Mouse (Mus musculus) limb, embryonic 11.5 days (tissue): ENCODE results near the gene Fnbp1l. TPM values are rescaled to one million over a fixed set of nuclear protein-coding genes. Genes with fewer than 3 reads are reported as not detected.

Experiments
- ATAC-seq: fragments of 200-750 bp; cut with Nextera tagmentation; 2 replicates; pipeline ENCODE4 v1.8.0; 2017; ENCODE audit warnings: low read depth; ENCODE audit not compliant: insufficient number of reproducible peaks, low FRiP score, low TSS enrichment
- DNase-seq: peaks from one replicate; pipeline ENCODE4 v3.0.0-alpha.2; 2015; ENCODE audit warnings: low spot score
- H3K27ac ChIP-seq: fragments of 300-500 bp; sonication (generic); replicated peaks from 2 replicates; pipeline ENCODE4 v1.5.1; 2014; ENCODE audit warnings: low read depth, mild to moderate bottlenecking, low read length
- H3K27me3 ChIP-seq: fragments of 300-500 bp; sonication (generic); 2 replicates; pipeline ENCODE4 v1.6.1; 2014; ENCODE audit warnings: mild to moderate bottlenecking, low read length, mixed read lengths; ENCODE audit not compliant: control insufficient read depth, insufficient read depth
- H3K36me3 ChIP-seq: fragments of 300-500 bp; sonication (generic); 2 replicates; pipeline ENCODE4 v1.6.1; 2014; ENCODE audit warnings: mild to moderate bottlenecking, low read length, moderate library complexity, mixed read lengths; ENCODE audit not compliant: control insufficient read depth, insufficient read depth
- H3K4me1 ChIP-seq: fragments of 300-500 bp; sonication (generic); 2 replicates; pipeline ENCODE4 v1.6.1; 2014; ENCODE audit warnings: low read length, mixed read lengths; ENCODE audit not compliant: control insufficient read depth, insufficient read depth
- H3K4me2 ChIP-seq: fragments of 300-500 bp; sonication (generic); 2 replicates; pipeline ENCODE4 v1.6.1; 2014; ENCODE audit warnings: low read depth, mild to moderate bottlenecking, moderate library complexity; ENCODE audit not compliant: severe bottlenecking
- H3K4me3 ChIP-seq: fragments of 300-500 bp; sonication (generic); 2 replicates; pipeline ENCODE4 v1.5.1; 2014; ENCODE audit warnings: low read depth, low read length
- H3K9ac ChIP-seq: fragments of 300-500 bp; sonication (generic); 2 replicates; pipeline ENCODE4 v1.6.1; 2014; ENCODE audit warnings: mild to moderate bottlenecking, low read length
- H3K9me3 ChIP-seq: fragments of 300-500 bp; sonication (generic); 2 replicates; pipeline ENCODE4 v1.6.1; 2016; ENCODE audit warnings: low read length; ENCODE audit not compliant: control insufficient read depth
- WGBS: fragments of 180-500 bp; shearing (Covaris S2); extraction: QIAGEN DNeasy Blood & Tissue Kit; methylation state at CpG from one replicate; pipeline ENCODE4 v1.1.7; 2014; 5-methylcytosine and 5-hydroxymethylcytosine counted together
- polyA plus RNA-seq: library from polyadenylated mRNA; unstranded; fragments of >200 nt; fragmentation: Nextera tagmentation; extraction: Ambion mirVana; gene quantifications from 2 replicates; pipeline ENCODE4 v1.2.1, GENCODE M21; 2014

Gene Fnbp1l
- polyA plus RNA-seq, 1 experiment from 2014 or later: 86.4 TPM

DNA sequence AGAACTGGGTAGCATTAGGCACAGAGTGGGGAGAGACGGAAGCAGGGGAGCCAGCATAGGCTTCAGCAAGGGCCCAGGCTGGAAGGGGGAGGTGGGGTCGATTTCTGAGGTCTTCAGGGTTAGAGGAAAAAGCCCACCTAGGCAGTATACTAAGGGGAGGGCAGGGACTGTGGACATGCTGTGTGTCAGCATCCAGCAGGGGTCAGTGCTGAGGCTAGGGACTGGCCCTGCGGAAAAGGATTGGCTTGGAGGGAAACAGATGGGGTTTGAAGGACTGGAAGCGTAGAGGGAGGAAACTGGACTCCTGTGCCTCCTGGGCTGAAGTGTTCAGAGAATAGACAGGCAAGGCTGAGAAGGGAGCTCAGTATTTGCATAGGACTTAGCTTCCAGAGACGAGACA lies 110.4 kb downstream of the Fnbp1l start:
- 24% methylated on average over 5 of the region's 5 CpGs for WGBS
- H3K27ac ChIP-seq: no peak overlapping the region
- no peaks in the 10 kb centered on the region for H3K36me3 ChIP-seq
- DNase-seq (peak; percentile 87), ATAC-seq (peak; percentile 58)
- no peak overlapping the region for H3K4me3 ChIP-seq
- no peak overlapping the region for H3K4me2 ChIP-seq
- H3K9ac ChIP-seq: no peak overlapping the region
- H3K9me3 ChIP-seq: no peaks in the 10 kb centered on the region
- peaks cover 18% of the 10 kb centered on the region for H3K4me1 ChIP-seq
- no peaks in the 10 kb centered on the region for H3K27me3 ChIP-seq

- no peak overlapping the region for H3K4me2 ChIP-seq
- no peak overlapping the region for H3K9ac ChIP-seq
- no peak overlapping the region for H3K4me3 ChIP-seq
- ATAC-seq: no peak
- no peaks in the 10 kb centered on the region for H3K9me3 ChIP-seq
- peaks cover 18% of the 10 kb centered on the region for H3K4me1 ChIP-seq
- no peaks in the 10 kb centered on the region for H3K27me3 ChIP-seq
- no peak for DNase-seq
- WGBS: 95% methylated on average over 14 of the region's 14 CpGs
- H3K36me3 ChIP-seq: no peaks in the 10 kb centered on the region
- H3K27ac ChIP-seq: no peak overlapping the region
Observed at GRCm38 (mm10) chr3:122507826-122508225, 111.7 kb downstream of the Fnbp1l start.

DNA sequence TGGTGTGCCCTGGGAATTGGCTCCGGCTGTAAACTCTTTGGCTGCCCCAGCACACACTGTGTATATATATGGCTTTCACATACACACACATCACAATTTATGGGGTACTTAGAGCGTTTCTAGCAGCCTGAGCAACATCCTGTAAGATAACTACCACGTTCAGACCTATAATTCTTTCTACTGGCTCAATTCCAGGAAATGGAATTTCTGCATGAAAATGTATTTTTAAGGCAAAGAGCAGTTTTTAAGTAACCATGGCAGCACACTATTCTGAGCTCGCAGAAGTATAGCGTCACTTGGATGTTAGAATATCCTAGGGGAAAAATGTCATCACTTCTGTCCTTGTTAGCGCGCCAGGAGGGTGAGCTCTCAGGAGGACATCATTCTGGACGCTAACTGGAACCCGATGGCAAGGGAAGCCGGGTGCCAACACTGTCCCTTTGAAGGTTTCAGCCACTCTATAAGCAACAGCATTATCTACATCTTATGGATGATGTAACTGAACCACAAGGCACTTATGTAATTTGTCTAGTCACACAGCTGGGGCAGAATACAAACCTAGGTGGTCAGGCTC lies 113.1 kb downstream of the Fnbp1l start:
- H3K4me2 ChIP-seq: no peak overlapping the region
- H3K27me3 ChIP-seq: no peaks in the 10 kb centered on the region
- ATAC-seq: no peak
- no peaks in the 10 kb centered on the region for H3K9me3 ChIP-seq
- DNase-seq: no peak
- H3K4me1 ChIP-seq: peaks cover 18% of the 10 kb centered on the region
- no peak overlapping the region for H3K27ac ChIP-seq
- no peaks in the 10 kb centered on the region for H3K36me3 ChIP-seq
- H3K9ac ChIP-seq: no peak overlapping the region
- H3K4me3 ChIP-seq: no peak overlapping the region
- 65% methylated on average over 10 of the region's 10 CpGs for WGBS

DNA sequence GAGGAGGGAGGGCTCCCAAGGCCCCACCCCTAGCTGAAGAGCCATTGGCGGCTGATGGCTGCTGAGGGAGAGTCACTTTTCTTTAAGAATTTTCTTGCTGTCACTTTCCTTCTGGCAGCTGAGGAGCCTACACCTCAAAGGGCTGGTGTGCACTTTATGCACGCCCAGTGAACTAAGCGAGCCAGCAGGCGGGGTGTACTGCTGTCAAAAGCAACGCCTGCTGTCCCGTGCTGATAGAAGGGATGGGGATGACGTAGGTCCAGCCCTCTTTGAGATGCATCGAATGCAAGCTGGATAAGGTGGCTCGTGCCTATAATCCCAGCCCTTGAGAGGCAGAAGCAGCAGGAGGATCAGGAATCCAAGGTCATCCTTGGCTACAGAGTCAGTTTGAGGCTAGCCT lies 118.6 kb downstream of the Fnbp1l start:
- ATAC-seq (no peak), DNase-seq (no peak)
- H3K36me3 ChIP-seq: no peaks in the 10 kb centered on the region
- no peak overlapping the region for H3K4me2 ChIP-seq
- H3K9ac ChIP-seq: no peak overlapping the region
- H3K9me3 ChIP-seq: no peaks in the 10 kb centered on the region
- no peak overlapping the region for H3K4me3 ChIP-seq
- no peaks in the 10 kb centered on the region for H3K27me3 ChIP-seq
- H3K27ac ChIP-seq: no peak overlapping the region
- WGBS: 91% methylated on average over 9 of the region's 9 CpGs
- H3K4me1 ChIP-seq: peaks cover 15% of the 10 kb centered on the region

DNA sequence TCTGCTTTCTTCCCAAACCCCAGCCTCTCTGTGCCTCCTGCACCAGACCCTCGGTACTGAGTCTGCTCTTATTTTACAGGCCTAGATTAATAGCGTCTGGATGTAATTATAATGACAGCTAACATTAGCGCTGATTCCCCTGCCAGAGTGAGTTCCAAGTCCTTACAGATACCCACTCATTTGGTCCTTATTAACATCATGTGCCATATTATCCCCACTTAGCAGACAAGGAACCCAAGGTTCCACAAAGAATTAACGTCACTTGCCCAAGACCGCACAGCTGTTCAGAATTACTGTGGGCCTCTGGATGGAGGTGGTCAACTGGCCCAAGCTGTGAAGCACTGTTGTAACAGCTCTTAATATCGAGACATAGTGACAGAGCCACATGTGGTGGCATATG lies 119.9 kb downstream of the Fnbp1l start:
- H3K9me3 ChIP-seq: no peaks in the 10 kb centered on the region
- DNase-seq: peak; percentile 57
- peaks cover 15% of the 10 kb centered on the region for H3K4me1 ChIP-seq
- no peaks in the 10 kb centered on the region for H3K27me3 ChIP-seq
- H3K9ac ChIP-seq: no peak overlapping the region
- WGBS: 15% methylated on average over 6 of the region's 6 CpGs
- H3K36me3 ChIP-seq: no peaks in the 10 kb centered on the region
- no peak overlapping the region for H3K4me3 ChIP-seq
- H3K4me2 ChIP-seq: no peak overlapping the region
- ATAC-seq: peak; percentile 37; the same call in 1 of the 2 replicates
- H3K27ac ChIP-seq: no peak overlapping the region

- H3K4me2 ChIP-seq: no peak overlapping the region
- ATAC-seq (no peak), DNase-seq (no peak)
- H3K9ac ChIP-seq: no peak overlapping the region
- WGBS: 82% methylated on average over 7 of the region's 7 CpGs
- H3K27ac ChIP-seq: no peak overlapping the region
- H3K4me3 ChIP-seq: no peak overlapping the region
- H3K36me3 ChIP-seq: no peaks in the 10 kb centered on the region
- no peaks in the 10 kb centered on the region for H3K27me3 ChIP-seq
- peaks cover 18% of the 10 kb centered on the region for H3K4me1 ChIP-seq
- no peaks in the 10 kb centered on the region for H3K9me3 ChIP-seq
Observed at GRCm38 (mm10) chr3:122498528-122498927, 121.0 kb downstream of the Fnbp1l start.

DNA sequence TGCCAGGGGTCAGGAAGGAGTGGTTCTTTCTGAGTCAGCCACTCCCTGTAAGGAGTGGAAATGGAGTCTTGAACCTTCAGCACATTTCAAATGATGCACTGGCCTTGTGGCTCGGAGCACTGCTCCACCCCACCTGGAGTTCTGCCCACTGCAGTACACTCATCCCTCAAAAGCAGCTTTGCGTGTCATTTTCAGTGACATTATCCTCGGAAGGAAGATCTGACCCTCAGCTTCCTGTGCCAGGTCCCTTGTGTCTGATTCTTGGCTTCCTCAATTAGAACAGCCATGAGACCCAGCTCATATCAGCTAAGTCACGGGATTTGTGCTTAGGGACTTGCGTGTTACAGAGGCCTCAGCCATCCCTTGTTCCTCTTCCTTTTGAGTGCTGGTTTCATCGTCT lies 121.6 kb downstream of the Fnbp1l start:
- no peak overlapping the region for H3K4me2 ChIP-seq
- H3K4me3 ChIP-seq: no peak overlapping the region
- no peaks in the 10 kb centered on the region for H3K9me3 ChIP-seq
- DNase-seq: no peak
- H3K36me3 ChIP-seq: no peaks in the 10 kb centered on the region
- H3K9ac ChIP-seq: no peak overlapping the region
- H3K27me3 ChIP-seq: no peaks in the 10 kb centered on the region
- no peak overlapping the region for H3K27ac ChIP-seq
- WGBS: 86% methylated on average over 6 of the region's 6 CpGs
- H3K4me1 ChIP-seq: peaks cover 20% of the 10 kb centered on the region
- ATAC-seq: no peak

DNA sequence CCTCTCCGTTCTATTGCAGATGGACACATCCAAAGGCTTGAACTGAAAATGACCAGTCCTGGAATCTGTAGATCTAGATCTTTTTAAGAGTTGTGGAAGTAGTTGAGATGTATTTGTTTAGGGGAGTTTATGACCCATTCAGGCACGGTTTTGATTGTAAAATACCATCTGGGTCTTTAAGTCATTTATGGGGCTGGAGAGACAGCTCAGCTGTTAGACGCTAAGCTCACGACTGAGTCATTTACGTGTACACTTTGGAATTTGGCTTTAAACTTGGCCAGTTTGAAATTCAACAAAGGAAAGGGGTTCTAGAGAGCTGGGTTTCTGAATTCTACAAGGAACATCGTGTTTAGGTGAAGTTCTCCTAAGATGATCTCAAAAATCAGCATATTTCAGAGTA lies 124.8 kb downstream of the Fnbp1l start:
- Histone ChIP-seq H3K9me3 (no peaks in the 10 kb centered on the region), H3K36me3 (no peaks in the 10 kb centered on the region), H3K4me2 (no peak overlapping the region), H3K27me3 (no peaks in the 10 kb centered on the region), H3K4me3 (no peak overlapping the region), H3K9ac (no peak overlapping the region), H3K27ac (no peak overlapping the region), H3K4me1 (peaks cover 17% of the 10 kb centered on the region)
- ATAC-seq (no peak), DNase-seq (no peak)
- 48% methylated on average over 6 of the region's 6 CpGs for WGBS
